Mouse (Mus musculus): Measurements from ENCODE around the gene Map1b.

The Map1b gene

GRCm38 (mm10) chr13:99516448-99516881, at the start of gene Map1b:
Map1b (minus strand) TSS chr13:99516540.
- peak; percentile 55 for DNase-seq

GRCm38 (mm10) chr13:99564346-99564745, 48.0 kb upstream of the Map1b start:
- peak; percentile 55 for DNase-seq

GRCm38 (mm10) chr13:99563021-99563420, 46.7 kb upstream of the Map1b start:
- DNase-seq, result no peak

GRCm38 (mm10) chr13:99561843-99562550, 45.7 kb upstream of the Map1b start:
- DNase-seq, result no peak

- DNase-seq, result no peak
Measured at GRCm38 (mm10) chr13:99560674-99561639, 44.6 kb upstream of the Map1b start.

- DNase-seq, result no peak
Measured at GRCm38 (mm10) chr13:99558216-99558906, 42.0 kb upstream of the Map1b start.

GRCm38 (mm10) chr13:99557813-99558212, 41.5 kb upstream of the Map1b start:
- DNase-seq, result no peak

GRCm38 (mm10) chr13:99557331-99557730, 41.0 kb upstream of the Map1b start:
- DNase-seq, result no peak

GRCm38 (mm10) chr13:99554960-99555359, 38.6 kb upstream of the Map1b start:
- no peak for DNase-seq

GRCm38 (mm10) chr13:99554466-99554865, 38.1 kb upstream of the Map1b start:
- no peak for DNase-seq

GRCm38 (mm10) chr13:99552381-99552780, 36.0 kb upstream of the Map1b start:
- DNase-seq, result no peak

GRCm38 (mm10) chr13:99550679-99551369, 34.5 kb upstream of the Map1b start:
- DNase-seq, result no peak

- no peak for DNase-seq
Measured at GRCm38 (mm10) chr13:99550060-99550459, 33.7 kb upstream of the Map1b start.

GRCm38 (mm10) chr13:99549584-99549983, 33.2 kb upstream of the Map1b start:
- no peak for DNase-seq

- no peak for DNase-seq
Measured at GRCm38 (mm10) chr13:99546832-99547231, 30.5 kb upstream of the Map1b start.

- DNase-seq, result no peak
Measured at GRCm38 (mm10) chr13:99545201-99545600, 28.9 kb upstream of the Map1b start.

- DNase-seq, result no peak
Measured at GRCm38 (mm10) chr13:99541429-99542267, 25.3 kb upstream of the Map1b start.

GRCm38 (mm10) chr13:99539288-99539687, 22.9 kb upstream of the Map1b start:
- no peak for DNase-seq

GRCm38 (mm10) chr13:99538851-99539250, 22.5 kb upstream of the Map1b start:
- DNase-seq, result no peak

- no peak for DNase-seq
Measured at GRCm38 (mm10) chr13:99537908-99538513, 21.7 kb upstream of the Map1b start.

- DNase-seq, result no peak
Measured at GRCm38 (mm10) chr13:99528456-99528855, 12.1 kb upstream of the Map1b start.
